Mouse (Mus musculus): ENCODE data around the gene Thbd. TPM values are rescaled to one million over a fixed set of nuclear protein-coding genes. Genes with fewer than 3 reads are reported as not detected.

The Thbd gene
- total and polyA plus RNA-seq, 2 experiments from 2014 or later: 16.5 to 52.6 TPM

- no peaks in the 10 kb centered on the region for H3K4me1 ChIP-seq (ENCODE audit: control insufficient read depth, insufficient read depth)
- H3K9ac ChIP-seq (replicated peaks; ENCODE audit: low read depth, low read length): no peak overlapping the region
- H3K4me3 ChIP-seq (ENCODE audit: low read depth, low read length): no peak overlapping the region
- ATAC-seq (ENCODE audit: insufficient read depth, low read depth) (0 out of 2 replicates have a peak, but pooled peaks have one; percentile 33), DNase-seq (ENCODE audit: low spot score) (no peak)
- no peak overlapping the region for H3K27ac ChIP-seq (ENCODE audit: low read depth)
- TF ChIP-seq CTCF (IDR thresholded peaks at IDR 0.05; ENCODE audit: low read depth) (no peak), EP300 (IDR thresholded peaks at IDR 0.05; ENCODE audit: low read depth) (no peak)
- H3K36me3 ChIP-seq (replicated peaks; ENCODE audit: control insufficient read depth, insufficient read depth, low read length): no peaks in the 10 kb centered on the region
- no peak overlapping the region for H3K4me2 ChIP-seq (ENCODE audit: low read depth, low read length)
- H3K27me3 ChIP-seq (ENCODE audit: control insufficient read depth, insufficient read depth, low read length): peaks cover 1% of the 10 kb centered on the region; the same call in 1 of the 2 replicates
- WGBS: 40% methylated on average over 4 of the region's 4 CpGs
- no peaks in the 10 kb centered on the region for H3K9me3 ChIP-seq (replicated peaks; ENCODE audit: control insufficient read depth, low read length)
Measured at GRCm38 (mm10) chr2:148371743-148372630, 36.0 kb downstream of the Thbd start.

GRCm38 (mm10) chr2:148365227-148365626, 42.8 kb downstream of the Thbd start:
- Histone ChIP-seq H3K27ac (ENCODE audit: low read depth) (peak overlapping the region; percentile 43; the same call in 1 of the 2 replicates), H3K4me2 (ENCODE audit: low read depth, low read length) (no peak overlapping the region), H3K9me3 (replicated peaks; ENCODE audit: control insufficient read depth, low read length) (no peaks in the 10 kb centered on the region), H3K36me3 (replicated peaks; ENCODE audit: control insufficient read depth, insufficient read depth, low read length) (no peaks in the 10 kb centered on the region), H3K4me3 (ENCODE audit: low read depth, low read length) (no peak overlapping the region), H3K9ac (replicated peaks; ENCODE audit: low read depth, low read length) (no peak overlapping the region), H3K4me1 (ENCODE audit: control insufficient read depth, insufficient read depth) (no peaks in the 10 kb centered on the region), H3K27me3 (ENCODE audit: control insufficient read depth, insufficient read depth, low read length) (no peaks in the 10 kb centered on the region)
- TF ChIP-seq CTCF (IDR thresholded peaks at IDR 0.05; ENCODE audit: low read depth): no peak
- no peak for TF ChIP-seq EP300 (IDR thresholded peaks at IDR 0.05; ENCODE audit: low read depth)
- 30% methylated on average over 1 of the region's 1 CpGs for WGBS
- DNase-seq (ENCODE audit: low spot score) (no peak), ATAC-seq (ENCODE audit: insufficient read depth, low read depth) (no peak; the same call in 1 of the 2 replicates)

DNA sequence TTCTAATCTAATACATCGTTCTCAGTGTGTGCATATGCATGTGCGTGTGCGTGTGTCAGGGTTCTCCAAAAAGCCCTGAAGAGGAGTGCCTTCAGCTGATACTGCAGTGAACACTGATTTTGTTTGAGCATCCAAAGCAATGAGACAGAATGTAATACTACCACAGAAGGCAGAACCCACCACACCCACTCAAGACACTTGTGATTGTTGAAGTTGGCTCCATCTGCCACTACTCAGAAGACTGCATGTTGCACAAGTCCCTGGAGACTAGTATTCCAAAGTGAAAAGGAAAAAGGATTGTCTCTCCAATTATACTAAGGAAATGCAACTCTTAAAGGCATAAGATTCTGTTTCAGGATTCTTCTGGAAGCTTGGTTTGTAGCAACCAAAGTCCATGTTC, 43.5 kb downstream of the Thbd start:
- 81% methylated on average over 3 of the region's 3 CpGs for WGBS
- Histone ChIP-seq H3K36me3 (replicated peaks; ENCODE audit: control insufficient read depth, insufficient read depth, low read length) (no peaks in the 10 kb centered on the region), H3K27me3 (ENCODE audit: control insufficient read depth, insufficient read depth, low read length) (no peaks in the 10 kb centered on the region), H3K4me2 (ENCODE audit: low read depth, low read length) (no peak overlapping the region), H3K4me3 (ENCODE audit: low read depth, low read length) (no peak overlapping the region), H3K9ac (replicated peaks; ENCODE audit: low read depth, low read length) (no peak overlapping the region), H3K9me3 (replicated peaks; ENCODE audit: control insufficient read depth, low read length) (no peaks in the 10 kb centered on the region), H3K4me1 (ENCODE audit: control insufficient read depth, insufficient read depth) (no peaks in the 10 kb centered on the region), H3K27ac (ENCODE audit: low read depth) (peak overlapping the region; percentile 25; the same call in 1 of the 2 replicates)
- ATAC-seq (ENCODE audit: insufficient read depth, low read depth): no peak
- DNase-seq (ENCODE audit: low spot score): no peak
- TF ChIP-seq CTCF (IDR thresholded peaks at IDR 0.05; ENCODE audit: low read depth): no peak
- no peak for TF ChIP-seq EP300 (IDR thresholded peaks at IDR 0.05; ENCODE audit: low read depth)

GRCm38 (mm10) chr2:148357145-148357544, 50.8 kb downstream of the Thbd start:
- 61% methylated on average over 1 of the region's 1 CpGs for WGBS
- no peaks in the 10 kb centered on the region for H3K36me3 ChIP-seq (replicated peaks; ENCODE audit: control insufficient read depth, insufficient read depth, low read length)
- no peak for TF ChIP-seq EP300 (IDR thresholded peaks at IDR 0.05; ENCODE audit: low read depth)
- no peak for TF ChIP-seq CTCF (IDR thresholded peaks at IDR 0.05; ENCODE audit: low read depth)
- no peaks in the 10 kb centered on the region for H3K9me3 ChIP-seq (replicated peaks; ENCODE audit: control insufficient read depth, low read length)
- no peaks in the 10 kb centered on the region for H3K27me3 ChIP-seq (ENCODE audit: control insufficient read depth, insufficient read depth, low read length)
- H3K4me1 ChIP-seq (ENCODE audit: control insufficient read depth, insufficient read depth): no peaks in the 10 kb centered on the region
- no peak overlapping the region for H3K9ac ChIP-seq (replicated peaks; ENCODE audit: low read depth, low read length)
- H3K4me3 ChIP-seq (ENCODE audit: low read depth, low read length): no peak overlapping the region
- no peak overlapping the region for H3K4me2 ChIP-seq (ENCODE audit: low read depth, low read length)
- DNase-seq (ENCODE audit: low spot score) (no peak), ATAC-seq (ENCODE audit: insufficient read depth, low read depth) (no peak)
- no peak overlapping the region for H3K27ac ChIP-seq (ENCODE audit: low read depth)

Other genes starting within 250 kb of the Thbd start
- gene Sstr4, start 12.8 kb downstream of the Thbd start, total RNA-seq (2014; rRNA removed; ENCODE audit: low replicate concordance): 0.31 and 4.4 TPM in 2 replicates
- 0.14 and 0.43 TPM in 2 replicates for gene Sstr4, start 12.8 kb downstream of the Thbd start, polyA plus RNA-seq (2015; fragmentation: Nextera tagmentation; extraction: Ambion mirVana)
- 106 and 120 TPM in 2 replicates for gene Cd93, start 35.4 kb upstream of the Thbd start, total RNA-seq (2014; rRNA removed; ENCODE audit: low replicate concordance)
- 21.1 and 21.2 TPM in 2 replicates for gene Cd93, start 35.4 kb upstream of the Thbd start, polyA plus RNA-seq (2015; fragmentation: Nextera tagmentation; extraction: Ambion mirVana)

Data from heart, postnatal 0 days (tissue).